17 mouse cellular contexts compared by ENCODE assay signal in genomic region chr8:105252680-105253537, GRCm38 (mm10). TPM values are rescaled to one million over a fixed set of nuclear protein-coding genes. Genes with fewer than 3 reads are reported as not detected.
A peak's percentile ranks its signal among the peaks of the same experiment; 100 is the strongest.
DNase-seq lines count a peak whose midpoint lies in the region; ATAC-seq and TF ChIP-seq lines count a peak whose summit lies in the region.
"Had no signal": no experiment of that assay in that cellular context is flagged by ENCODE, and none has a peak within 500 bp of the region (broad histone marks: within the 10 kb centered on the region; RNA-seq: fewer than 3 reads in every experiment).

No protein-coding gene starts in this region.

- TF ChIP-seq POLR2A in kidney, adult 2 months (IDR thresholded peaks at IDR 0.05; ENCODE audit: low read depth, low read length): no peak

- no peak overlapping the region for H3K4me2 ChIP-seq in kidney, embryonic 15.5 days
- 0 out of 2 replicates have a peak overlapping the region, but pooled peaks have one; percentile 96 for H3K4me2 ChIP-seq in neural tube, embryonic 13.5 days

- no peak overlapping the region for H3K9ac ChIP-seq in kidney, embryonic 15.5 days
- no peak overlapping the region for H3K9ac ChIP-seq in neural tube, embryonic 13.5 days

- intact Hi-C loops in heart, postnatal 14 days (cut with DNase I): loop anchor here (5.0 kb wide), 1 partner anchor 34 kb away; the partner anchor contains the start of gene 4931428F04Rik

- peaks cover 29% of the 10 kb centered on the region for H3K27me3 ChIP-seq in kidney, embryonic 15.5 days
- no peaks in the 10 kb centered on the region for H3K27me3 ChIP-seq in kidney, adult 2 months (replicated peaks; ENCODE audit: control insufficient read depth, insufficient read depth, low read length)
- H3K27me3 ChIP-seq in neural tube, embryonic 13.5 days: peaks cover 30% of the 10 kb centered on the region

- H3K4me1 ChIP-seq in kidney, embryonic 15.5 days: peaks cover 23% of the 10 kb centered on the region
- no peaks in the 10 kb centered on the region for H3K4me1 ChIP-seq in kidney, adult 2 months (ENCODE audit: control insufficient read depth, insufficient read depth, low read length)
- peaks cover 18% of the 10 kb centered on the region for H3K4me1 ChIP-seq in neural tube, embryonic 13.5 days (replicated peaks)

- TF ChIP-seq CTCF in kidney, adult 2 months (conservative IDR thresholded peaks at IDR 0.05; ENCODE audit: insufficient read depth, insufficient read length, low read depth, low read length): no peak

- peaks cover 52% of the 10 kb centered on the region for H3K36me3 ChIP-seq in kidney, embryonic 15.5 days
- no peaks in the 10 kb centered on the region for H3K36me3 ChIP-seq in kidney, adult 2 months (ENCODE audit: control insufficient read depth, insufficient read depth, low read length)
- H3K36me3 ChIP-seq in neural tube, embryonic 13.5 days: peaks cover 51% of the 10 kb centered on the region

- no peak for ATAC-seq in kidney, embryonic 15.5 days (replicated peaks; ENCODE audit: low FRiP score)
- ATAC-seq in neural tube, embryonic 13.5 days (ENCODE audit: low read depth): no peak

- peak; percentile 90 for DNase-seq in heart, adult 11 months
- DNase-seq in heart, postnatal 14 days: no peak
- DNase-seq in kidney, adult 2 months: no peak
- DNase-seq in neural tube, embryonic 10.5 days (ENCODE audit: extremely low spot score, low spot score): no peak
- no peak for DNase-seq in urinary bladder, postnatal 36 days (ENCODE audit: low spot score in 2 of 2)
- DNase-seq in layer of hippocampus, postnatal 36 days: no peak
- DNase-seq: B cell, adult 2 months; cerebellum, postnatal 14 days; kidney, adult 9 months had no signal

- peak overlapping the region; percentile 71; the same call in 1 of the 2 replicates for H3K4me3 ChIP-seq in kidney, embryonic 15.5 days (replicated peaks)
- no peak overlapping the region for H3K4me3 ChIP-seq in kidney, adult 2 months (ENCODE audit: insufficient read depth, low read depth, low read length)
- H3K4me3 ChIP-seq in neural tube, embryonic 13.5 days: no peak overlapping the region
- H3K4me3 ChIP-seq: forebrain, embryonic 13.5 days had no signal

- no peaks in the 10 kb centered on the region for H3K9me3 ChIP-seq in kidney, embryonic 15.5 days (replicated peaks)
- H3K9me3 ChIP-seq in neural tube, embryonic 13.5 days: no peaks in the 10 kb centered on the region
- H3K9me3 ChIP-seq: embryonic facial prominence, embryonic 12.5 days; forebrain, embryonic 13.5 days; heart, embryonic 10.5 days; hindbrain, embryonic 13.5 days; megakaryocyte, embryonic 14.5 days had no signal

- 90% methylated on average over 10 of the region's 10 CpGs for WGBS in kidney, embryonic 15.5 days
- WGBS in kidney, adult 2 months: 90% methylated on average over 10 of the region's 10 CpGs
- WGBS in neural tube, embryonic 13.5 days: 89% methylated on average over 10 of the region's 10 CpGs

- H3K27ac ChIP-seq in kidney, embryonic 15.5 days: no peak overlapping the region
- H3K27ac ChIP-seq in kidney, adult 2 months (ENCODE audit: insufficient read depth, low read depth, low read length): no peak overlapping the region
- H3K27ac ChIP-seq in neural tube, embryonic 13.5 days (replicated peaks): no peak overlapping the region
- H3K27ac ChIP-seq: embryonic facial prominence, embryonic 12.5 days; forebrain, embryonic 13.5 days had no signal

RNA-seq across cellular contexts. Expression of gene B3gnt9, which starts 2.0 kb away (rescaled TPM):
- 1 to 10 TPM; 5.1 to 5.6 TPM for total RNA-seq in heart, postnatal 14 days (2021)
- 9.6 and 13.5 TPM in 2 replicates for polyA plus RNA-seq in kidney, embryonic 15.5 days (2015; fragmentation: Nextera tagmentation; extraction: Ambion mirVana)
- polyA plus RNA-seq in kidney, adult 2 months (2012; rRNA removed): 4.8 and 5.3 TPM in 2 replicates
- 7.4 and 8.8 TPM in 2 replicates for polyA plus RNA-seq in neural tube, embryonic 13.5 days (2015; fragmentation: Nextera tagmentation; extraction: Ambion mirVana)
- total RNA-seq in layer of hippocampus, postnatal 36 days (2021): 1 to 10 TPM; 2.2 to 2.6 TPM

RNA-seq across cellular contexts. Expression of gene Tradd, which starts 11.5 kb away (rescaled TPM):
- 1 to 10 TPM; 6.3 to 7.2 TPM for total RNA-seq in heart, postnatal 14 days (2021)
- polyA plus RNA-seq in kidney, embryonic 15.5 days (2015; fragmentation: Nextera tagmentation; extraction: Ambion mirVana): 20.0 and 24.2 TPM in 2 replicates
- polyA plus RNA-seq in kidney, adult 2 months (2012; rRNA removed): 13.1 and 13.5 TPM in 2 replicates
- polyA plus RNA-seq in neural tube, embryonic 13.5 days (2015; fragmentation: Nextera tagmentation; extraction: Ambion mirVana): 21.4 and 25.0 TPM in 2 replicates
- 1 to 10 TPM; 8.2 to 9.0 TPM for total RNA-seq in layer of hippocampus, postnatal 36 days (2021)

RNA-seq across cellular contexts. Expression of gene Fbxl8, which starts 11.5 kb away (rescaled TPM):
- 1 to 10 TPM; 2.4 to 3.1 TPM for total RNA-seq in heart, postnatal 14 days (2021)
- 2.3 and 2.7 TPM in 2 replicates for polyA plus RNA-seq in kidney, embryonic 15.5 days (2015; fragmentation: Nextera tagmentation; extraction: Ambion mirVana)
- polyA plus RNA-seq in kidney, adult 2 months (2012; rRNA removed): 6.9 and 8.3 TPM in 2 replicates
- 1.8 and 2.0 TPM in 2 replicates for polyA plus RNA-seq in neural tube, embryonic 13.5 days (2015; fragmentation: Nextera tagmentation; extraction: Ambion mirVana)
- total RNA-seq in layer of hippocampus, postnatal 36 days (2021): 1 to 10 TPM; 1.0 TPM

RNA-seq across cellular contexts. Expression of gene Hsf4, which starts 16.7 kb away (rescaled TPM):
- under 1 TPM; 0.73 to 0.96 TPM for total RNA-seq in heart, postnatal 14 days (2021)
- polyA plus RNA-seq in kidney, embryonic 15.5 days (2015; fragmentation: Nextera tagmentation; extraction: Ambion mirVana): 0.12 and 0.13 TPM in 2 replicates
- 2.1 and 2.7 TPM in 2 replicates for polyA plus RNA-seq in kidney, adult 2 months (2012; rRNA removed)
- polyA plus RNA-seq in neural tube, embryonic 13.5 days (2015; fragmentation: Nextera tagmentation; extraction: Ambion mirVana): 0.32 and 0.44 TPM in 2 replicates
- total RNA-seq in layer of hippocampus, postnatal 36 days (2021): 1 to 10 TPM; 4.9 to 7.0 TPM
- polyA plus RNA-seq: limb, embryonic 11.5 days had no signal

RNA-seq across cellular contexts. Expression of gene Nol3, which starts 23.0 kb away (rescaled TPM):
- 10 to 100 TPM; 17.9 to 19.0 TPM for total RNA-seq in heart, postnatal 14 days (2021)
- 0.84 and 1.1 TPM in 2 replicates for polyA plus RNA-seq in kidney, embryonic 15.5 days (2015; fragmentation: Nextera tagmentation; extraction: Ambion mirVana)
- 4.8 and 5.6 TPM in 2 replicates for polyA plus RNA-seq in kidney, adult 2 months (2012; rRNA removed)
- polyA plus RNA-seq in neural tube, embryonic 13.5 days (2015; fragmentation: Nextera tagmentation; extraction: Ambion mirVana): 5.3 and 6.9 TPM in 2 replicates
- 1 to 10 TPM; 6.9 to 9.1 TPM for total RNA-seq in layer of hippocampus, postnatal 36 days (2021)
